Mouse (Mus musculus): ENCODE measurements around the gene Olfr668.
"Not testable (repeated sequence)": the region's sequence is repeated elsewhere in the genome, so short reads cannot be mapped to it uniquely, and the experiment has no call there.

Gene Olfr668

GRCm38 (mm10) chr7:104927957-104928356, at the start of gene Olfr668:
TSS of gene Olfr668 (minus strand) at chr7:104928057.
- no peak for DNase-seq

- not testable (repeated sequence) for DNase-seq
These were observed 44.6 kb upstream of the Olfr668 start for GRCm38 (mm10) chr7:104972507-104972906.

GRCm38 (mm10) chr7:104962520-104962919, 34.7 kb upstream of the Olfr668 start, which contains the start of gene Olfr670:
TSS of gene Olfr670 (minus strand) at chr7:104962620.
- DNase-seq: no peak

- not testable (repeated sequence) for DNase-seq
These were observed 22.4 kb upstream of the Olfr668 start for GRCm38 (mm10) chr7:104950234-104950633.

- DNase-seq: no peak
These were observed 6.1 kb upstream of the Olfr668 start, which contains the start of gene Olfr669 for GRCm38 (mm10) chr7:104933940-104934339. TSS of gene Olfr669 (plus strand) at chr7:104934240.

- DNase-seq: no peak
These were observed 6.5 kb downstream of the Olfr668 start, which contains the start of gene Olfr667 for GRCm38 (mm10) chr7:104921382-104921781. TSS of gene Olfr667 (minus strand) at chr7:104921482.

GRCm38 (mm10) chr7:104895852-104896251, 32.0 kb downstream of the Olfr668 start, which contains the start of gene Olfr666:
TSS of gene Olfr666 (minus strand) at chr7:104895952.
- DNase-seq: no peak

- no peak for DNase-seq
These were observed 50.1 kb downstream of the Olfr668 start, which contains the start of gene Olfr665 for GRCm38 (mm10) chr7:104877731-104878130. TSS of gene Olfr665 (plus strand) at chr7:104878031.
